Mouse (Mus musculus): ENCODE measurements at regions not wholly inside any gene's neighbourhood (a gene's known extent, or its start where the extent isn't known, plus 50 kb on each side); places are given as distances from the start of the nearest gene placed in this dataset.

GRCm38 (mm10) chr5:85772086-85772485 is 293.3 kb downstream of the Cenpc1 start:
- TF ChIP-seq GATA1 (IDR thresholded peaks at IDR 0.05; ENCODE audit: borderline replicate concordance, low read length) (no peak), FLI1 (IDR thresholded peaks at IDR 0.05; ENCODE audit: low read length) (no peak)

Measured in megakaryocyte, embryonic 14.5 days (primary cell).